Mouse (Mus musculus) cerebellum, adult 11 months (tissue): ENCODE data around the gene Zfp788.
"Not testable (repeated sequence)": the region's sequence is repeated elsewhere in the genome, so short reads cannot be mapped to it uniquely, and the experiment has no call there.

Experiments
- DNase-seq: peaks from one replicate; pipeline ENCODE4 v3.0.0; 2022

Zfp788 gene

GRCm38 (mm10) chr7:41632409-41633220 lies at the start of gene Zfp788:
Gene Zfp788, plus strand, starts transcription at chr7:41633203.
- DNase-seq, result peak; percentile 95

- not testable (repeated sequence) for DNase-seq
Measured at GRCm38 (mm10) chr7:41587831-41588230, 45.2 kb upstream of the Zfp788 start.

- DNase-seq, result no peak
Measured at GRCm38 (mm10) chr7:41598615-41599014, 34.4 kb upstream of the Zfp788 start.

- DNase-seq, result peak; percentile 78
Measured at GRCm38 (mm10) chr7:41599034-41599813, 33.8 kb upstream of the Zfp788 start, which contains the start of gene 2610021A01Rik. Gene 2610021A01Rik, plus strand, starts transcription at chr7:41599230.

GRCm38 (mm10) chr7:41599932-41600548 lies 33.0 kb upstream of the Zfp788 start:
- no peak for DNase-seq

GRCm38 (mm10) chr7:41611654-41612053 lies 21.3 kb upstream of the Zfp788 start:
- no peak for DNase-seq

GRCm38 (mm10) chr7:41616241-41616640 lies 16.8 kb upstream of the Zfp788 start:
- not testable (repeated sequence) for DNase-seq

GRCm38 (mm10) chr7:41633221-41633984 lies 400 bp downstream of the Zfp788 start:
- DNase-seq, result peak; percentile 93

GRCm38 (mm10) chr7:41674326-41674725 lies 41.3 kb downstream of the Zfp788 start:
- DNase-seq, result not testable (repeated sequence)
